Mouse (Mus musculus) embryonic facial prominence, embryonic 15.5 days (tissue): Measurements from ENCODE around the gene Nhlrc2. TPM values are rescaled to one million over a fixed set of nuclear protein-coding genes. Genes with fewer than 3 reads are reported as not detected.
A peak's percentile ranks its signal among the peaks of the same experiment; 100 is the strongest.

Experiments used
- ATAC-seq: fragments of 200-750 bp; cut with Nextera tagmentation; 2 replicates; pipeline ENCODE4 v1.8.0; 2017; ENCODE audit warnings: low read depth, moderate TSS enrichment; ENCODE audit not compliant: insufficient number of reproducible peaks, low FRiP score, low TSS enrichment
- H3K27ac ChIP-seq: fragments of 300-500 bp; sonication (generic); replicated peaks from 2 replicates; pipeline ENCODE4 v1.5.1; 2015; ENCODE audit warnings: mild to moderate bottlenecking, inconsistent platforms
- H3K27me3 ChIP-seq: fragments of 300-500 bp; sonication (generic); 2 replicates; pipeline ENCODE4 v1.6.1; 2015; ENCODE audit warnings: inconsistent platforms
- H3K36me3 ChIP-seq: fragments of 300-500 bp; sonication (generic); 2 replicates; pipeline ENCODE4 v1.6.1; 2015; ENCODE audit warnings: mild to moderate bottlenecking, inconsistent platforms
- H3K4me1 ChIP-seq: fragments of 300-500 bp; sonication (generic); 2 replicates; pipeline ENCODE4 v1.6.1; 2015; ENCODE audit warnings: inconsistent platforms
- H3K4me2 ChIP-seq: fragments of 300-500 bp; sonication (generic); replicated peaks from 2 replicates; pipeline ENCODE4 v1.6.1; 2015; ENCODE audit warnings: mild to moderate bottlenecking, inconsistent platforms
- H3K4me3 ChIP-seq: fragments of 300-500 bp; sonication (generic); replicated peaks from 2 replicates; pipeline ENCODE4 v1.5.1; 2015; ENCODE audit warnings: mild to moderate bottlenecking, inconsistent platforms
- H3K9ac ChIP-seq: fragments of 300-500 bp; sonication (generic); 2 replicates; pipeline ENCODE4 v1.6.1; 2015; ENCODE audit warnings: inconsistent platforms
- H3K9me3 ChIP-seq: fragments of 300-500 bp; sonication (generic); replicated peaks from 2 replicates; pipeline ENCODE4 v1.6.1; 2016; ENCODE audit warnings: inconsistent platforms
- WGBS: fragments of 180-500 bp; shearing (Covaris S2); methylation state at CpG from one replicate; pipeline ENCODE4 v1.1.7; 2015; 5-methylcytosine and 5-hydroxymethylcytosine counted together
- polyA plus RNA-seq: library from polyadenylated mRNA; unstranded; fragments of >200 nt; fragmentation: Nextera tagmentation; extraction: Ambion mirVana; gene quantifications from 2 replicates; pipeline ENCODE4 v1.2.1, GENCODE M21; 2015

The Nhlrc2 gene
- polyA plus RNA-seq, 1 experiment from 2014 or later: 14.2 TPM

DNA sequence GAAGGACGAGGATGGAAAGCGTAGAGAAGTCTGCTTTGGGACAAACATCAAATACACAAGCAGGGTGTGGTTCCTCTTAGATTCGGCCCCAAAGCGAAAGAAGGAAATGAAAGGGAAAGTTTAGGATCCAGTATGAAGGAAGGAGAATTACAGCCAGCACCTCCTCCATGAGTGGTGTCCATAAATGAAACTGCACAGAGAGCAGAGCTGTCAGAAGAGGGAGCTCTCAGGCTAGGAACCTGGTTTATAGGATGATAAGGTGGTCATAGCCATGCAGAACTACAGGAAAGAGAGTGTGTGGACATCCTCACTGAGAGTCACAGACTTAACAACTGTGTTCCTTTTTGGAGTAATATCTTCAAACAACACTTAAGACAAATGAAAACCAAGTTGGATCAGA, 18.0 kb downstream of the Nhlrc2 start:
- H3K27ac ChIP-seq: no peak overlapping the region
- H3K4me1 ChIP-seq: no peaks in the 10 kb centered on the region
- H3K27me3 ChIP-seq: no peaks in the 10 kb centered on the region
- WGBS: 80% methylated on average over 4 of the region's 4 CpGs
- H3K9ac ChIP-seq: no peak overlapping the region
- ATAC-seq: no peak
- no peaks in the 10 kb centered on the region for H3K9me3 ChIP-seq
- peaks cover 4% of the 10 kb centered on the region; the same call in 1 of the 2 replicates for H3K36me3 ChIP-seq
- H3K4me2 ChIP-seq: no peak overlapping the region
- no peak overlapping the region for H3K4me3 ChIP-seq

DNA sequence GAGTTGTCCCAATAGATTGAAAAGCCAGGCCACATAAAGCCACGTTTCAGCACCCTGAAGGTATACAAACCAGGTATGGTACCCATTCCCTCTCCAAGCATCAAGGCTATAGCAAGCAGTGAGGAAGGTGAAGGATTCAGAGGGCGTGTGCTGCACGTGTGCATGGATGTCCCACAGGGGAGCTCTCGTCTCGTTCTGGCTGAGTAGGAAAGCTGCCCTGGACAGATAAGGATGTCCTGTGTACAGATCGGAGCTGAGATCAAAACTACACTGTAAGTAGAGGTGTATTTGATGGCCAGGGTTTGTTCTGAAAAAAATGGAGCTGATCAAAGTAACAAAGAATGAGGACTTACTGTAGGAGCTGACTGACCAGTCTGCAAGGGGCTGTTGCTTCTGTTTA, 18.9 kb downstream of the Nhlrc2 start:
- H3K9me3 ChIP-seq: no peaks in the 10 kb centered on the region
- ATAC-seq: no peak
- peaks cover 10% of the 10 kb centered on the region; the same call in 1 of the 2 replicates for H3K36me3 ChIP-seq
- no peak overlapping the region for H3K9ac ChIP-seq
- H3K4me1 ChIP-seq: no peaks in the 10 kb centered on the region
- WGBS: 85% methylated on average over 6 of the region's 6 CpGs
- H3K27ac ChIP-seq: no peak overlapping the region
- no peak overlapping the region for H3K4me2 ChIP-seq
- no peak overlapping the region for H3K4me3 ChIP-seq
- H3K27me3 ChIP-seq: no peaks in the 10 kb centered on the region

GRCm38 (mm10) chr19:56570781-56571180, 22.7 kb downstream of the Nhlrc2 start:
- H3K27me3 ChIP-seq: no peaks in the 10 kb centered on the region
- H3K27ac ChIP-seq: no peak overlapping the region
- ATAC-seq: no peak
- H3K36me3 ChIP-seq: peaks cover 17% of the 10 kb centered on the region; the same call in 1 of the 2 replicates
- H3K9ac ChIP-seq: no peak overlapping the region
- no peak overlapping the region for H3K4me3 ChIP-seq
- 90% methylated on average over 8 of the region's 8 CpGs for WGBS
- no peak overlapping the region for H3K4me2 ChIP-seq
- H3K9me3 ChIP-seq: no peaks in the 10 kb centered on the region
- H3K4me1 ChIP-seq: no peaks in the 10 kb centered on the region

DNA sequence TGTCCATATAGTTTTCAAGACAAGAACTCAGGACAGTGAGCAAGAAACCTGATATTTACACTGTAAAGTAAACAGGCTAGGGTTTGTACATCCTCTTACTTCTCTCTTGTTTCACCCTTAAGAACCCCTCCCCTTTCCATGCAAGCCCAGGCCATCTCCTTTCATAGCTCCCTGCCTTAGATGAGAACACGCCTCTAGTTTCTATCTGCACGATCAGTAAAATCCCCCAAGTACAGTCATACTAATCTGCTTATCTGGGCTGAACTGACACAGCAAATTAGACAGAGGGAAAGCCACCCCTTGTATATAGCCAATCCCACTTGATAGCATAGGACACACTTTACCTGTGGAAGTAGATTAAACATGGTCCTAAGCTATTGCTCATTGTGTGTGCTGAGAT, 23.2 kb downstream of the Nhlrc2 start:
- H3K27me3 ChIP-seq: no peaks in the 10 kb centered on the region
- no peaks in the 10 kb centered on the region for H3K4me1 ChIP-seq
- ATAC-seq: no peak
- H3K9ac ChIP-seq: no peak overlapping the region
- H3K27ac ChIP-seq: no peak overlapping the region
- no peak overlapping the region for H3K4me3 ChIP-seq
- H3K9me3 ChIP-seq: no peaks in the 10 kb centered on the region
- H3K4me2 ChIP-seq: no peak overlapping the region
- H3K36me3 ChIP-seq: peaks cover 17% of the 10 kb centered on the region; the same call in 1 of the 2 replicates
- 60% methylated on average over 2 of the region's 2 CpGs for WGBS

DNA sequence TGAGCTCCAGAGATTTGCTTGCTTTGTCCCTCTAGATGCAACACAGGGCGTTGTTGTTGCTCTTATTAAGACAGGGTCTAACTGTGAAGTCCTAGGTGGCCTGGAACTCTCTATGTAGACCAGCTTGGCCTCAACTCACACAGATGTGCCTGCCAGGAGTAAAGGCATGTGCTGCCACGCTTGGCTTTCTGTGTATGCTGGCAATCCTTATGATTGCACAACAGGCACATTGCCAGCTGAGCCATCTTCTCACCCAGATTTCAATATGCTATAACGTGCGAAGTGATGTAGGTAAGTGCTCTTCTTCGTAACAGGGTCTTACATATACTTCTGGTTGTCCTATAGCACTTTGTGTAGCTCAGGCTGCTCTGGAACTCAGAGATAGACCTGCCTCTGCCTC, 23.9 kb downstream of the Nhlrc2 start:
- Histone ChIP-seq H3K4me2 (no peak overlapping the region), H3K9me3 (no peaks in the 10 kb centered on the region), H3K27ac (no peak overlapping the region), H3K4me3 (no peak overlapping the region), H3K27me3 (no peaks in the 10 kb centered on the region), H3K36me3 (peaks cover 17% of the 10 kb centered on the region; the same call in 1 of the 2 replicates), H3K4me1 (no peaks in the 10 kb centered on the region), H3K9ac (no peak overlapping the region)
- 83% methylated on average over 5 of the region's 5 CpGs for WGBS
- ATAC-seq: no peak

DNA sequence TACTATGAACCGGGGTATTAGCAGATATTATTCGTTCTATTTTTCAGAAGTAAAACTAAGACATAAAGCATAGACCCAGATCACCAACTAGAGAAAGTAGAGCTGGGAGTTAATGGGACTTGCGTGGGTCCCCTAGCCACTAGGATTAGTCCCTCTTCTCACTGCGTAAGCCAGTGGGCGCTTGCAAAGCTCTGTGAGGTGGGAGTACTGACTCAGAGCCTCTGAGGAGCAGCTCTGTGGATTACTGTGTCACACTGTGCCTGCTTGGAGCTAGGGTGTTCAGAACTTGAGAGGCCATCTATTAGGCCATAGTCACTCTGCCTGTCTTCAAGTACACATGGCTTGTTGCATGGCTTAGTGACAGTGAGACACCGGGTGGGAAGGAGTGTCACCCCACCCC, 25.1 kb downstream of the Nhlrc2 start:
- peaks cover 30% of the 10 kb centered on the region for H3K36me3 ChIP-seq
- ATAC-seq: no peak
- no peaks in the 10 kb centered on the region for H3K9me3 ChIP-seq
- no peaks in the 10 kb centered on the region for H3K27me3 ChIP-seq
- no peak overlapping the region for H3K27ac ChIP-seq
- H3K9ac ChIP-seq: no peak overlapping the region
- H3K4me1 ChIP-seq: no peaks in the 10 kb centered on the region
- no peak overlapping the region for H3K4me2 ChIP-seq
- H3K4me3 ChIP-seq: no peak overlapping the region
- 91% methylated on average over 6 of the region's 6 CpGs for WGBS

GRCm38 (mm10) chr19:56577801-56578200, 29.7 kb downstream of the Nhlrc2 start:
- no peaks in the 10 kb centered on the region for H3K27me3 ChIP-seq
- peaks cover 20% of the 10 kb centered on the region for H3K36me3 ChIP-seq
- H3K9ac ChIP-seq: no peak overlapping the region
- no peak for ATAC-seq
- 100% methylated on average over 1 of the region's 1 CpGs for WGBS
- H3K4me3 ChIP-seq: no peak overlapping the region
- no peak overlapping the region for H3K27ac ChIP-seq
- no peak overlapping the region for H3K4me2 ChIP-seq
- H3K9me3 ChIP-seq: no peaks in the 10 kb centered on the region
- no peaks in the 10 kb centered on the region for H3K4me1 ChIP-seq

DNA sequence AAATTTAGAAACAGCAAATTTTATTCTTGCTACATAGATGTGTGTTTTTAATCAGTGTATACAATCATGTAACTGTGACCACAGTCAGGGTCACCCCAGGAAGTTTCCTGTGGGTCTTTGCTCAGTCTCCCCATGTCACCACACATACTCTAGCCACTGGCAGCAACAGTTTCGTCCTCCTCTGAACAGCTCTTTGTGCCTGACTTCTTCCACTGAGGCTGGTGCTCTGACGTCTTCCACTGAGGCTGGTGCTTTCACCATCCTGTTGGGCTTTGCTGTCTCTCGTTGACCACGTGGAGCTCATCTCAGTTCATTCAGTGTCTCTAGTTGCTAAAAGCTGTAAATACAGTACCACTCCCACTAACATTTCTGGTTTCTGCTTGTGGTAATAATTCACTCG, 33.9 kb downstream of the Nhlrc2 start:
- Histone ChIP-seq H3K4me3 (no peak overlapping the region), H3K27me3 (no peaks in the 10 kb centered on the region), H3K9me3 (no peaks in the 10 kb centered on the region), H3K9ac (no peak overlapping the region), H3K27ac (no peak overlapping the region), H3K4me1 (no peaks in the 10 kb centered on the region), H3K4me2 (no peak overlapping the region), H3K36me3 (peaks cover 19% of the 10 kb centered on the region)
- ATAC-seq: no peak
- 73% methylated on average over 5 of the region's 5 CpGs for WGBS

DNA sequence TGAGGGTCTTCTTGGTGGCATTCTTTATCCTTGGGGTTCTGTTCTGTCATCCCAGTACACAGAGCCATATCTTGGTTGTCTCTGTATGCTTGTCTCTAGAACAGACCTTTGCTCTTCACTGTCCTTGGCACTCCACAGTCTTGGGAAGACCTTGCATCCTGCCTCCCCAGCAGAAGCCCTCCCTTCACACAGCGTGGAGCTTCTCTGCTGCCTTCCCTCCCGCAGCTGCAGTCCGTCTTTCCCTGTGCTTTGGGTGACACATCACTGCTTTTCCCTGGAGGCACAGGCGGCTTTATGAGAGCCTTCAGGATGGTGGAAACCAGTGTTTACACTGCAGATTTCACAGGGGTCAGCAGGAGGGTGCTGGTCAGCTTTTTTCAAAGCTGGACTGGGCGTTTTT, 35.7 kb downstream of the Nhlrc2 start:
- WGBS: 71% methylated on average over 5 of the region's 5 CpGs
- peaks cover 14% of the 10 kb centered on the region for H3K36me3 ChIP-seq
- no peaks in the 10 kb centered on the region for H3K9me3 ChIP-seq
- H3K9ac ChIP-seq: no peak overlapping the region
- peaks cover 8% of the 10 kb centered on the region for H3K4me1 ChIP-seq
- H3K27me3 ChIP-seq: no peaks in the 10 kb centered on the region
- no peak for ATAC-seq
- no peak overlapping the region for H3K27ac ChIP-seq
- no peak overlapping the region for H3K4me2 ChIP-seq
- H3K4me3 ChIP-seq: no peak overlapping the region

DNA sequence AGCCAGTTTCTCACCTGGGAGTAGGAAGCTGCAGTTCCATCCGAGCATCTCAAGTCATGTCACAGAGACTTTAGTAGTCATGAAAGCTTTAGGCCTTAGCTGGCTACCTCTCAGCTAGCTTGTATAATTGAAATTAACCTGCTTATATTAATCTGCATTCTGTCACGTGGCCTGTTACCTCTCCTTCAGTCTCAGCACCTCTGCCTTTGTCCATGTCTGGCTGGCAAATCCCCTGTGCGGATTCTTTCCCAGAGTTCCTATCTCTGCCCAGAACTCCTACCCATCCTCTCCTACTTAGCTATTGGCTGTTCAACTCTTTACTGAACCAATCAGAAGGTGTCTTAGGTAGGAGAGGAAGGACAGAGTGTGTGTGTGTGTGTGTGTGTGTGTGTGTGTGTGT, 36.2 kb downstream of the Nhlrc2 start:
- H3K9me3 ChIP-seq: no peaks in the 10 kb centered on the region
- peaks cover 8% of the 10 kb centered on the region for H3K4me1 ChIP-seq
- H3K36me3 ChIP-seq: peaks cover 18% of the 10 kb centered on the region
- H3K9ac ChIP-seq: no peak overlapping the region
- ATAC-seq: no peak
- H3K27ac ChIP-seq: no peak overlapping the region
- WGBS: 84% methylated on average over 3 of the region's 3 CpGs
- no peaks in the 10 kb centered on the region for H3K27me3 ChIP-seq
- no peak overlapping the region for H3K4me3 ChIP-seq
- no peak overlapping the region for H3K4me2 ChIP-seq

DNA sequence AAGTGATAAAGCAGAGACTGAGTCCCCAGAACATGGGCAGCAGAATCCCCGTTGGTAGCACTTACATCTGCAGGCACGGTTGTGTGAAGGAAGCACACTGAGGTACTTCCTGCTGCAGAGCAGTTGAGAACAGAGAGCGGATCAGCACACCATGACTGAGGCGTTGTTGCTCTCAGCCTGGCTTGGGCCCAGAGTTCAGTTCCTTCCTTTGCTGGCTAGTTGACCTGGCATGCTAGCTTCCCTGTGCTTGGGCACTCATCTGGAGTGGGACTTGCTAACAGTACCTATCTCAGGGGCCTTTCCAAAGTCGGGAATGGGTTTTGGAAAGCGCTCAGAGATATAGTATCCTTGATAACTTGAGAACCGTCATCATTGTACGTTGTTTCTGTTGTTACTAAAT, 38.3 kb downstream of the Nhlrc2 start:
- Histone ChIP-seq H3K27ac (no peak overlapping the region), H3K4me1 (peaks cover 8% of the 10 kb centered on the region), H3K9me3 (no peaks in the 10 kb centered on the region), H3K36me3 (peaks cover 34% of the 10 kb centered on the region), H3K9ac (no peak overlapping the region), H3K4me3 (no peak overlapping the region), H3K4me2 (no peak overlapping the region), H3K27me3 (no peaks in the 10 kb centered on the region)
- ATAC-seq: no peak
- 76% methylated on average over 8 of the region's 8 CpGs for WGBS

GRCm38 (mm10) chr19:56588205-56588626, 40.2 kb downstream of the Nhlrc2 start:
- Histone ChIP-seq H3K4me3 (no peak overlapping the region), H3K36me3 (peaks cover 48% of the 10 kb centered on the region), H3K9me3 (no peaks in the 10 kb centered on the region), H3K27ac (0 out of 2 replicates have a peak overlapping the region, but pooled peaks have one; percentile 44), H3K4me2 (no peak overlapping the region), H3K9ac (no peak overlapping the region), H3K27me3 (no peaks in the 10 kb centered on the region), H3K4me1 (peaks cover 8% of the 10 kb centered on the region)
- ATAC-seq: no peak
- WGBS: 67% methylated on average over 6 of the region's 6 CpGs
